Mouse (Mus musculus): ENCODE measurements around the gene Tbl3. TPM values are rescaled to one million over a fixed set of nuclear protein-coding genes. Genes with fewer than 3 reads are reported as not detected.
"Not testable (repeated sequence)": the region's sequence is repeated elsewhere in the genome, so short reads cannot be mapped to it uniquely, and the experiment has no call there.

The Tbl3 gene
- total RNA-seq, 2 experiments from 2014 or later, result 0.58 to 11.9 TPM

DNA sequence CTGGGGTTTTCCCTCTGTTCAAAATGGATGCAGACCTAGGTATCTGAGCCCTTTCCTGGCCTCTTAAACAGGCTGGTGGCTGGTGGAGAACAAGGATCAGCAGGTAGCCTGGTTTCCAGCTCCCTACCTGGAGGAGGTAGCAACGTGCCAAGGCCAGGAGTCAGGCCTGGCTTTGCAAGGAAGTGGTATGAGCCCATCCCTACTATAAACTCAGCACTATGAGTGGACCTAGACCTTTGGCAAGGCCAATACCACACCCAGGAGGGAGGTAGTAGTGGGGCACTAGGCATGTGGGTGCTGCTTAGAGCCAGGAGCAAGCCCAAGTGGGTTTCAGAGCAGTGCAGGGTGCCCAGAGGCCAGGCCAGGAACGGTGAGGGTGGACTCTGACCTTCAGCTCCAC is 8.0 kb downstream of the Tbl3 start:
- no peak for ATAC-seq (replicated peaks; ENCODE audit: low FRiP score, poor library complexity, severe bottlenecking)

- ATAC-seq (replicated peaks; ENCODE audit: low FRiP score, poor library complexity, severe bottlenecking), result no peak
Measured at GRCm38 (mm10) chr17:24698715-24699114, 8.7 kb downstream of the Tbl3 start.

GRCm38 (mm10) chr17:24697985-24698384 is 9.5 kb downstream of the Tbl3 start:
- no peak for ATAC-seq (replicated peaks; ENCODE audit: low FRiP score, poor library complexity, severe bottlenecking)

- peak; percentile 90 for ATAC-seq (replicated peaks; ENCODE audit: low FRiP score, poor library complexity, severe bottlenecking)
Measured at GRCm38 (mm10) chr17:24696011-24696697, 11.3 kb downstream of the Tbl3 start, which contains the start of the genes Gfer and Noxo1. TSS of gene Gfer (minus strand) at chr17:24696156. TSS of gene Noxo1 (plus strand) at chr17:24696234.

DNA sequence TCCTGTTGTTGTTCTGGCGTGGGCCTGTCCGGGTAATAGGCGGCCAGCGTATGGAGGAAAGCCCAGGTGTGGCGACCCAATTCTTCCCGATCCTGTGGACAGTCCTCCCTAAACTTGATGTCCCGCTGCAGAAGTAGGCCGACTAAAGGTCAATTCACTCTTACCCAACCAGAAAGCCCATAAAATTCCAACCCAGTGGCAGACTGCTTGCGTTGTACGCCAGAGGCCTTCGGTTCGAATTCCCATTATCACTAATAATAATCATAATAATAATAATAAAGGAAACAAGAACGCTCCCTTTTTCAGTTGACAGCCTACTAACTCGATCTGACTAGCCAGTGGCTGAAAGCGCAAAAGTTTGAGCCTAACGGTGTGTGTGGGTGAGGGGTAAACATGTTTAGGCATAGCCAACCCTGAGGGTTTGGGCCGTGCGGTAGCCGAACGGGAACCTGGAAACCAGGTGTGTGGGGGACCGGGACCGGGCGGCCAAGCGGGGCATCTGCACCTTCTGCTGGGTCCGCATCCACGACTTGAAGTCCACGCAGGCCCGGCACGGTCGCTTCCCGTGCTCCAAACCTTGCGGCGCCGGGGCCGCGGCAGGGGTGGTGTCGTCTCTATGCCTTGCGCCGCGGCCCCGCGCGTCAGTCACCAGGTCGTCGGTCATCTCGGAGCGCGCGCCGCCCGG is 12.0 kb downstream of the Tbl3 start:
- ATAC-seq (replicated peaks; ENCODE audit: low FRiP score, poor library complexity, severe bottlenecking), result peak; percentile 11; the same call in 1 of the 2 replicates

DNA sequence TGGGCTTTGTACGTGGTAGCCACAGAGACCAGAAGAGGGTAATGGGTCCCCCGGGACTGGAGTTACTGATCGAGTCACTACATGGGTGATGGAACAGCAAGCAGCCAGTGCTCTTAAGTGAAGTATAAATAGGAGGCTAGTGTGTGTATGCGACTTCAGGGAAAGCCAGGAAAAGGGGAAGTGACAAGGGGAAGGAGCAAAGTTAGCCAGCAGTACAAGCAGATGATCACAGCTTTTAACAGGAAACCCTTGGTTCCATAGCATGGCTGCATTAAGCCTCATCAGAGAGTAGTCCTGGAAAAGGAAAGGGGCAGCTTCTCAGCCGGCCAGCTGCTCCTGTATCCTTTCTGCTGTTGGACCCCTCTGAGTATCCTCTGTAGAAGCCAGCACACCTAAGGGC is 15.1 kb downstream of the Tbl3 start:
- no peak for ATAC-seq (replicated peaks; ENCODE audit: low FRiP score, poor library complexity, severe bottlenecking)

DNA sequence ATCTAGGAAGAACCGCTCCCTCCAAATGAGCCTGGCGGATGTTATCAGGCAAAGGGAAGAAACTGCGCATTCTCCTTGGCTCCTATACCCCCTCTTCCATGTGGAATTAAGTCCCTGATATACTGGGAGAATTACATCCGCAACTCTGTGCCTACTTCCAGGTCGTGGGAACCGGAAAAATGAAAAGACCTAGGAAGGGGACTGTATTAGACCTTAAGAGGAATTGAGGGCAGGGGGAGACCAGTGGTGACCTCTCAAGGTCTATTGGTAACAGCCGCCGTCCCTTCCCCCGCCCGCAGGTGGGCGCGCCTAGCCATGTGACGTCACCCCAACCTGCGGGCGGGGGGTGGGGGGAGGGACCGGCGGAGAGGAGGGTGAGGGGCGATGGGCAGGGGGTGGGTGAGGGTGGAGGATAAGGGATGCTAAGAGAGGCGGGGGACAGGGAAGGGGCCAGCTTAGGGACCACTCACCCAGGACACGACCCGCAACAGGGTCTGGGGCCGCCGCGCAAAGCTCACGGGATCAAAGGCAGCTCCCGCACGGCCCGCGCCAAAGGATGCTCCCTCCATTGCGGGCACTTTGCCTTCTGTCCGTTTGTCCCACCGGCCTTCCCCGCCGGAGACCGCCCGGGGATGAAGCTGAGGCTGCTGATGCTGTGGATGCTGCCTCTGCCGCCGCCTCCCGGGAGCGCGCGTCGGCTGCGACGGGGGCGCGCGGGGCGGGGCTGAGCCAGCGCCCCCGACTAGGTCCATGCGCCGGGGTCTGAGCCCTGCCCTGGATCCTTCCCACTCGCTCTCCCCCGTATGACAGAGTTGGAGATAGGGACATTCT is 18.0 kb downstream of the Tbl3 start, which contains the start of gene Syngr3:
Gene Syngr3, minus strand, starts transcription at position 705 of the 831 bp plus-strand sequence.
- no peak for ATAC-seq (replicated peaks; ENCODE audit: low FRiP score, poor library complexity, severe bottlenecking)

- no peak for ATAC-seq (replicated peaks; ENCODE audit: low FRiP score, poor library complexity, severe bottlenecking)
Measured at GRCm38 (mm10) chr17:24687599-24687998, 19.9 kb downstream of the Tbl3 start.

GRCm38 (mm10) chr17:24687146-24687595 is 20.3 kb downstream of the Tbl3 start:
- ATAC-seq (replicated peaks; ENCODE audit: low FRiP score, poor library complexity, severe bottlenecking), result peak; percentile 76

DNA sequence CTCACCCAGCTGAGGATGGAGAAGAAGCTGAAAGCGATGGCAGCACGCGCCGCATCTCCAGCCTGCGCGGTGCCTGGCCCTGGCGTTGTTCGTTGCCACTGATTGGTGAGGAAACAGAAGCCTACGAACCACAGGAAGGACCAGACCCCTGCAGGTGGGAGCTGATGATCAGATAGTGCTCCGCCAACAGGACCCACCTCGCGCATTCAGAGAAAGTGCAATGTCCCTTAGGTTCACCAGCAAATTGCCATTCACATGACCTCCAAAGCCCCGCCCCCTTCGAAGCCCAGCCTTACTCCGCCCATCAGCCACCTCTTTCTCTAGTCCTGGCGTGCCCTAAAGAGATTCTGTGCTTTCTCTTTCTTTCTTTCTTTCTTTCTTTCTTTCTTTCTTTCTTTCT is 20.9 kb downstream of the Tbl3 start:
- ATAC-seq (replicated peaks; ENCODE audit: low FRiP score, poor library complexity, severe bottlenecking), result peak; percentile 81

GRCm38 (mm10) chr17:24677500-24678080 is 29.9 kb downstream of the Tbl3 start:
- no peak for ATAC-seq (replicated peaks; ENCODE audit: low FRiP score, poor library complexity, severe bottlenecking)

- no peak for ATAC-seq (replicated peaks; ENCODE audit: low FRiP score, poor library complexity, severe bottlenecking)
Measured at GRCm38 (mm10) chr17:24676877-24677276, 30.6 kb downstream of the Tbl3 start.

DNA sequence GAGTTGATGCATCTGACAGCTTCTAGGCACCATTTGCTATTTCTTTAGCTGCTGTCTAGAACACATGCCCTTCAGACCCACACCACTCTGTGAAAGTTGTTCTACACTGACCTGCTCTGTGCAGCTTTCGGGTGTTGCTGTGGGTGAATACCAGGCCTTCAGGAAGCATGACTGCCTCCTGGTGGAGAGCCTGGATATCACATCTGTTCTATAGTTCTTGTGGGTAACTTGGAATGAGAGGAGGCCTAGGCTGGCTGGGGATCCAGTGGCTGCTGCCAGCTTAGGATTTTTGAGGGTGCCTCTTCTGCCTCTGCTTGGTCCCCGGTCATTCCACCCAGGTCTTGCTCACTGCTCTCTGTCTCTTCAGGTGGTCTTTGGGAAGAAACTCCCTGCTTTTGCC is 31.3 kb downstream of the Tbl3 start:
- peak; percentile 77 for ATAC-seq (replicated peaks; ENCODE audit: low FRiP score, poor library complexity, severe bottlenecking)

GRCm38 (mm10) chr17:24674277-24674676 is 33.2 kb downstream of the Tbl3 start:
- ATAC-seq (replicated peaks; ENCODE audit: low FRiP score, poor library complexity, severe bottlenecking), result no peak

DNA sequence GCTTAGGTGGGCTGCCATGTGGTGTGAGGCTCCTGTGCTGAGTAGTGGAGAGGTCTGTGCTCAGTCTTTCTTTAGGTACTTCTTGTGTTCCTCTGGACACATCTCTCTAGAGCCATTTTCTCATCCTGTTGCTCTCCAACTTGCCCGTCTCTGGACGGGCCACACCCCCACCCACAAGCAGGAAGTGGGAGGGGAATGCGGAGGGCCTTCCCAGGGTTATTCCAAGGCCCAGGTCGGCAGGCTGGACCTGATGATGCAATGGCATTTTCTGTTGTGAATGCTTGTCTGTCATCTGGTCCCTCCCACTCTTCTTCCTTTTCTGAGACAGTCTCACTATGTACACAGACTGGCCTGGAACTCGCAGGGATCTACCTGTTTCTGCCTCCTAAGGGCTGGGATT is 35.3 kb downstream of the Tbl3 start:
- no peak for ATAC-seq (replicated peaks; ENCODE audit: low FRiP score, poor library complexity, severe bottlenecking)

DNA sequence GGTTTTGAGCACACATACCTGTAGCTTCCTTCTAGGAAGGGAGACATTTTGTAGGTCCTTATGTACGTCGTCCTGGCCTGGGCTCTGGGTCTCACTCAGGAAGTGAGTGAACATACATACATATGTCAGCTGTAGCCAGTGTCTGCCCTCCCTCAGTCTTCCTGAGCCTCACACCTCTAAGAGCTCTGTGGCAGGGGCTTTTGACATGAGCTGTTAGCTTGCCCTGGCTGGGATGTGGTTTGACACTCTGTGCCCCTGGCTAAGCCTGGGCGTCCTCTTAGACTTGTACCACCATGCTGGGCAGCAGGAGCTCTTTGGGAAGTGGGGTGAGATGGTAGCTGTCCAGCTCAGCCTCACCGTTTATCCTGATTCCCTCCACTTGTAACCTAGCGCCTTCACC is 36.1 kb downstream of the Tbl3 start:
- no peak for ATAC-seq (replicated peaks; ENCODE audit: low FRiP score, poor library complexity, severe bottlenecking)

DNA sequence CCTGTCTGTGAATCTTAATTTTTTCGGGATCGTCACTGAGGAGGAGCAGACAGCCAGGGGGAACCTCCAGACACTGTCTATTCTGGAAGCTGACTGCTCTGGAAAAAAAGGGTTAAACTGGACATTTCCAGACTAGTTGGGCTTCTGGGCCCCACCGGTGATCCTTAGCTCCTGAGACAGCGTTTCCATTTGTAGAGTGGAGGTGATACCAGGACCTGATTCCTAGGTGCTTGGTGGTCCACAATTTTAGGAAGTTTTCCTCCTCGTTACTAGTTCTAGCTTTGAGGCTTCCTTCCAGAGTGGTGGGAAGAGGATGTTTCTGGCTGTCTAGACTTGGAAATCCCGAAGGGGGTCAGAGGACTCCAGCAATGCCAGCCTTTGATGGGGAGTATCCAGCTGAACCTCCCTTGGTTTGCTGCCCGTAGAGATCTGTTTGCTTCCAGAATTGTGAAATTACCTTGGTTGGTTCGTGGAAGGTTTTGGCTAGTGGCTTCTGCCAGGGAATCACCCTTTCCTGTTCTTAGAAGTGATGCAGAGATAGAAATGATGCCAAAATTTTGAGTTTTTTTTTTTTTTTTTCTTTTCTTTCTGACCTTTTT is 37.1 kb downstream of the Tbl3 start:
- no peak for ATAC-seq (replicated peaks; ENCODE audit: low FRiP score, poor library complexity, severe bottlenecking)

GRCm38 (mm10) chr17:24669545-24670245 is 37.8 kb downstream of the Tbl3 start, which contains the start of gene Zfp598:
TSS of gene Zfp598 (plus strand) at chr17:24669687.
- ATAC-seq (replicated peaks; ENCODE audit: low FRiP score, poor library complexity, severe bottlenecking), result peak; percentile 94

DNA sequence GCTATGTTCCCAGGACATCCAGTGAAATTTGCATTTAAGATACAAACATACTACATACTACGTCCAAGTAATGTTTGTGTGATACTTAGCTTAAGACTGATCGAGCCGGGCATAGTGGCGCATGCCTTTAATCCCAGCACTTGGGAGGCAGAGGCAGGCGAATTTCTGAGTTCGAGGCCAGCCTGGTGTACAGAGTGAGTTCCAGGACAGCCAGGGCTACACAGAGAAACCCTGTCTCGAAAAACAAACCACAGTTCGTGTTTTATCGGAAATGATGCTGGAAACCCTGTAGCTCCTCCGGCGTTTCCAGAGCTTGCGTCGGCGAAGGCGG is 38.3 kb downstream of the Tbl3 start:
- ATAC-seq (replicated peaks; ENCODE audit: low FRiP score, poor library complexity, severe bottlenecking), result not testable (repeated sequence)
